Mouse (Mus musculus) heart, postnatal 0 days (tissue): ENCODE results near the gene Sh3rf1.

Experiments
- CTCF ChIP-seq: IDR thresholded peaks from 2 replicates; pipeline ENCODE4 v1.5.1; 2016; ENCODE audit warnings: antibody characterized with exemption, control low read depth, low read depth
- EP300 ChIP-seq: IDR thresholded peaks from 2 replicates; pipeline ENCODE4 v1.6.1; 2016; ENCODE audit warnings: antibody characterized with exemption, low read depth

GRCm38 (mm10) chr8:61283169-61284081 lies 59.8 kb downstream of the Sh3rf1 start:
- TF ChIP-seq CTCF = no peak
- TF ChIP-seq EP300 = no peak
